Mouse (Mus musculus) adipocyte (in vitro differentiated cells): ENCODE measurements at regions not wholly inside any gene's neighbourhood (a gene's known extent, or its start where the extent isn't known, plus 50 kb on each side); places are given as distances from the start of the nearest gene placed in this dataset.
A peak's percentile ranks its signal among the peaks of the same experiment; 100 is the strongest.

Source experiments
- DNase-seq: peaks from one replicate; pipeline ENCODE4 v3.0.0-alpha.2; 2016; ENCODE audit warnings: low spot score

DNA sequence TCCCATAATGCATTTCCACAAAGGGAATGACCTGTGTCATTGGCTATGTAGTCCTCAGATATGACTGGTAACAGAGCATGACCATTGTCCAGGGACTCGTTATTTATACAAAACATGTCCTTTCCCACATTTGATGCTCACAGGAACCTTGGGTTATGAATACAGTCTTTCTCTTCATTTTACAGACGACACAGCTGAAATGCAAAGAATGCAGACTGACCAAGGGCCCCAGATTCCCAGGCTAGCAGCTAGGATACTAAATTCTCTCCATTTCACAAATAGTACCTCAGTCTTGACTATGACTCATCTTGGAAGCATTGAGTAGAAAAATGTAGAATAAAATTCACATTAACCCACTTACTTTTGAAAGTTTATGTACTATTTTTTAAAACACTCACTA, 182.7 kb upstream of the Sox4 start:
- DNase-seq = no peak

DNA sequence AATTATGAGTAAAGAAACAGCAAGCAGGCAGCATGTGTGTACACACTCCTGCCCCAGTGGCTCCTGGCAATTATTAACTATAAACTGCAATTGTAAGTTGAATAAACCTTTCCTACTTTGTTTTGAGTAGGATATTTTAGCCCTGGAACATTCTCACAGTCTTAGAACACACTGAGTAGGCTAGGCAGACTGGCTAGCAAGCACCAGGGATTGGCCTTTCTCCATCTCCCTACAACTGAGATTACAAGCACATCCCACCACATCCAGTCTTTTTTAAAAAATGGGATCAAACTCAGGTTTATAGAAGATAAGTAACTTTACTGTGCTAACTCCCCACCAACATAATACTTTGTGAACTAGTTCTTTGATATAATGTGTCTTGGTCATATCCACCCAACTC, 174.0 kb upstream of the Sox4 start:
- DNase-seq = no peak

DNA sequence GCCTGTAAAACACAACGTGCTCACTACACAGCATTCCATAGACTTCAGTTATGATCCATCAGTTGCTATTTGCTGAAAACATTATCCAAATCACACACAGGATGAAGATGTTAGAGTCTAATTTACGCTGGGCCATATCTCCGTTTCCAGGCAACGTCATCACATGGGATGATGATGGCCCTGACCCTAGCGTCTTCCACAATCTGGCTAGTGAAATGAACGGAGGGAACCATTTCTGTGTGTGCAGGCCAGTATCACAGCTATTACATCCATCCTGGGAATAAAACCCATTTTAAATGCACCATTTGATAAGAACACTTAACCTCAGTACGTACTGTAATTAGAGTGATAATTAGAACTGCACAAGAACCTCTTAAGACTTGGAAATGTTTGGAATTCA, 170.0 kb upstream of the Sox4 start:
- DNase-seq = no peak

DNA sequence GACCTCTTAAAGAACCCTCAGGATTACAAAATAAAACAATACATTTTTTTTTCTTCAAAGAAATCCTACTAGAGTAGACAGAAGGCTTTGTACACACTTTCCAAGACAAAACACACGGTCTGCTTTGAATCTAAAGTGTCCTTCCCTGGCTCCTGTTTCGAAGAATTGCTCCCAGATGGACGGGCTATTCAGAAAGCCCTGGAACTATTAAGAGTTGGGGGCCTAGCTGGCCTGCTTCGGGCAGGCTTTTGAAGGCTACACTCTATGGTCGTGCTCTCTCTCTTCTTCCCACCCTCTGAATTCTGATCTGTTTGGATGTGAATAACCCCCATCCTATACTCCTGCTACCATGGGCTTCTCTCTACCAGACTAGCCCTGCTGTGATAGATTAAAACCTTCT, 167.6 kb upstream of the Sox4 start:
- no peak for DNase-seq

DNA sequence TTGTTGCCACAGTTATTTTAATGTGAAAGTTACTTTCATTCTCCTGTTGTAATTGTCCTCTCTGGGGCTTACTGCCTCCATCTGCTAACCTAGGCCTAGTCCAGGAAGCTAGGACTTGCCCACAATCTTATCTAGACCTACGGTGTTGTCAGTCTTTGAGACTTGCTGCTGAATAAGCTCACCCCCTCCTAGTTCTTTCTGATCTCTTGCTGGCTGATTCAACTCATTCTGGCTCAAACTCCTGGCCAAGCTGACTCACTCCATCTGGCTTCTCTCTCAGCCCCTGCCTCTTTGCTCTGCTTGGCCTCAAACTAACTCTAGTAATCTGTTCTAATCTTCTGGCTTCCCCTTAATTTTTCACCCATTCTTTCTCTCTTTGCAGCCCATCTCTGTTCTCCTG, 165.8 kb upstream of the Sox4 start:
- DNase-seq = peak; percentile 16

DNA sequence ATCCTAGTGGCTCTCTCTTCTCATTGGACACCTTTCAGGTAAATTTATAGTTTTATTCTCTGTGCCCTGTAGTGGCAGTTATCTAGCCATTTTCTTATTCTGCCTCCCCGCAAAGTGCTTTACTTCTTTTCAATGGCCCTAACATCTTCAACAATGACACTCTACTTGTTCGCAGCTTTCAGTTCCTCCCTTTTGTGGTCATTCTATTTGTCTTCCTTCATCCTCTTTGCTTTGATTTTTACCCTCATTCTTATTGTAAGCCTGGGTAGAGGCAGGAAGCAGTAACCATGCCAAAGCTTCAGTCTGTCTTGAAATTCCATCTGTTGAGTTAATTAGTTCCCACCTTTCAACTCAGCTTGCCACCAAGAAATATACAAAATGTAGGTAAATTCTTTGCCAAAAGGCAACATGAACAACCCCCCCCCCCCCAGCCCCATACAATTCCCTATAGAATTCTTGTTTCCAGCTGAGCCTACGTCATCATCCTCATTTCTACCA, 161.5 kb upstream of the Sox4 start:
- no peak for DNase-seq

DNA sequence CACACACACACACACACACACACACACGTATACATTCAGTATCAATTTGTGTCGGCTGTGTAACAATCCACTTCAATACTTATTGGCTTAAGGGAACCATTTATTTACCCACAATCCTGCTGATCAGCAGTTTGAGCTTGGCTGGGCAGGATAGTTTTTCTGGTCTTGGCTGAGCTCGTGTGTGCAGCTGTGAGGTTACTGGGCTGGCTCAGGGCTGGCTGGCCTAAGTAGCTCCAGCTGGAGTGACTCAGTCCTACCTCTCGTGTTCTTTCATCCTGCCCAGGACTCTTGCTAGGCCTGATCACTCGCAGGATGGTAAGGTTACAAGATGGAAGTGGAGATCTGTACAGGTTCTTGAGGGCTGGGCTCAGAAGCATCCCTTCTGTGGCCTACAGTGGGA, 156.6 kb upstream of the Sox4 start:
- peak; percentile 10 for DNase-seq

DNA sequence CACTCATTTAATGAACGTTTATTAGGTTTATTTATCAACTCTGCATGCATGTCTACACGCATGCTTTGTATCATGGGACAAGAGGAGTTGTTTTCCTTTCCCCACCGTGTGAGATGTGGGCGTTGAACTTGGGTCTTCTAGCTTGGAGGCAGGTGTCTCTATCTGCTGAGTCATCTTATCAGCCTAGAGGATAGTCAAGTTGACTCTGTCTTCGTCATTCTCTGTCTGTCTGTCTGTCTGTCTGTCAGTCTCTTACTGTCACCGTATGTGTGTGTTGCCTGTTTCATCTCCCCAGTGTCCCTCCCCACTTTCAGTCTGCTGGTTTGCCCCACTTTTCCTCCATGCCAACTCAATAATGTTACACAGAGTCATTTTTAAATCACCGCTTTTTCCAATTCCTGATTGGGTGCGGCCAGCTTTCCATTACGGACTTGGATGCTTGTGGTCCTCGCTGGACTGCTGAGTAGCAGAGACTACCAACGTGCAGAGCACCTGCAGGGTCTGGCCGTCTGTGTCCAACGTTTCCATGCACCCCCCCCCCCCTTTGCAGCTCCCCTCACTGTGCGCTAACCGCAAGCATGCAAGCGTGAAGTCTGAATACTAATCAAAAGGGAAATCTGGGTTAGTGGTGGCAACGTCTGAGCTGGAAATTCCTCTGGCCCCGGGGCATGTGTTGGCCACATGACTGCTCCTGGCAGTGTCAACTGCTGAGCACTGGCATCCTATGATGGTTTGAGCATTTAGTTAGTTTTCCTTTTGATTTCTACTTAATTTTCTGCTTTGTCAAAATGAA, 155.7 kb upstream of the Sox4 start:
- DNase-seq = no peak

DNA sequence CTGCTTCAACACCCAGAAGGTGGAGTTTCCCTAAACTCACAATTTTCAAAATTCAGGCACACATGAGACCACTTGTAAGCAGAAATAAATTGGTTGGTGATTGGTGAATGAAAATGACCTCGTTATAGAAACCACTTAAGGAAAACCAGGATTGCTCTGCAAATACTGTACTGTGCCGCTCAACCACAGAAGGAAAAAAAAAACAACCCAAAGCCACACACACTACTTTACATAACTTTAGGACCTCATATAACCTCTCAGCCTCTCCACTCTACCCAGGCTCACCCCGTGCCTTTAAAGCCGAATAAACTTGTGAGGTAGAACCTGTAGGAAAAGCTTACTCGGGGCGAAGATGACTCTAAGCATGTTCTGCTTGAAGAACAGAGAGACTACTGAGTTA, 154.7 kb upstream of the Sox4 start:
- no peak for DNase-seq

DNA sequence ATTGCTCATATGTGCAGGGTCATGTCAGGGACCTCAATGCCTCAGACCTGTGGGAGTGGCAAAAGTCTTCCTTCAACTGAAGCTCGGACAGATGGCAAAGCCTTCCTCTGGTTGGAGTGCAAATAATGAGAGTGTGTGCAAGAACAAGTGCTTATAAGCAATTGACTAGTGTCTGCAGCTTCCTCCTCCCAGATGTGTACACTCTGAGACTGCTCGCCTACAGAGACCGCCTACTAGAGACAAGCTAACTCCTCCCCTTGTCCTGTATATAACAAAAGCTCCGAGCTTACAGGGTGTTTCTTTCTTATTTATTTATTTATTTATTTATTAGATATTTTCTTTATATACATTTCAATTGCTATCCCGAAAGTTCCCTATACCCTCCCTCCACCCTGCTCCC, 138.7 kb upstream of the Sox4 start:
- DNase-seq = no peak

DNA sequence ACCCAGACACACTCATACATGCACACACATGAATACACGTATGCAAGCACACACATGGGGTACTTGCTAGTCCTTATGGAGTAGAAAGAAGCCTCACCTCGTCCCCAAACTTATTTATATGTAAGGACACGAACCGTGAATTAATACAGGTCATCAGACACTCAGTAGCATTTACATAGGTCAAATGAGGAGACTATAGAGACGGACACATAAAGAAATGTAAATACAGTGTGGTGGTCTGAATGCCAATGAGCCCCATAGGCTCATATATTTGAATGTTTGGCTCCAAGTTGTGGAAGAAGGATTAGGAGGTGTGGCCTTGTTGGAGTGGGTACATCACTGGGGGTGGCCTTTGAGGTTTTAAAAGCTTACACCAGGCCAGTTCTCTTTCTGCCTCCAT, 133.3 kb upstream of the Sox4 start:
- DNase-seq = no peak

DNA sequence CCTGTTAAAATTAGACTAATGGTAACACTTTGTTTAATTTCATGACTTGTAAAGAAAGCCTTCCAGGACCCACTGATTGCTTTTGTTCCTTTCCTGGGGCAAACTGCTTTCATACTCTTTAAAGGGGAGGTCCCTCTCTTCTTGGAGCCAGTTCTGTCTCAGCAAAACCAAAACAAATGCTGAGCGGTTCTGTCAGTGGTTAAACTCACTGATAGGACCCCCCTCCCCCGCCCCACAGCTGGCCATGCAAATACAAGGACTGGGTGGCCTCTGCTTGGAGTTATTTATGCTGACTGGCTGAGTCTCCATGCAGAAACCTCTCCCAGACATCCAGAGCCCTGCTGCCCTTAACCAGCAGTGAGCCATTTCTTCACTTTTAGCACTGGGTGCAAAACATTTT, 127.6 kb upstream of the Sox4 start:
- DNase-seq = no peak

DNA sequence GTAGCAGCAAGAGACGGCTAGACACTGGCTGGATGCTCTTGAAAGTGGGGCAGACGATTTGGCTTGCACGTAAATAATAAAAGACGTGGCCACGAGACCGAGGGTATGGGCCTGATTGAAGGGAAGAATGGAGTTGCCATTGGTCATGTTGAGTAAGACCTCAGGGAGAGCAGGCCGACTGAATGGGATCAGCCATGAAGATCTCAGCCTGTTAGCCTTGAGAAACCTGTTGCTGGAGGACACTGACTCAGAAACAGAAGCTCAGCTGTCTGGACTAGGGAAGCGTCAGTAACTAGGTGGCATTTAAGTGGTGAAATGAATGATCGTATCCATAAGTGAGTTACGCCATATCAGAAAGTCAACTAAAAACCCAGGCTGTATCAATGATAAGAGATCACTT, 126.3 kb upstream of the Sox4 start:
- DNase-seq = no peak

DNA sequence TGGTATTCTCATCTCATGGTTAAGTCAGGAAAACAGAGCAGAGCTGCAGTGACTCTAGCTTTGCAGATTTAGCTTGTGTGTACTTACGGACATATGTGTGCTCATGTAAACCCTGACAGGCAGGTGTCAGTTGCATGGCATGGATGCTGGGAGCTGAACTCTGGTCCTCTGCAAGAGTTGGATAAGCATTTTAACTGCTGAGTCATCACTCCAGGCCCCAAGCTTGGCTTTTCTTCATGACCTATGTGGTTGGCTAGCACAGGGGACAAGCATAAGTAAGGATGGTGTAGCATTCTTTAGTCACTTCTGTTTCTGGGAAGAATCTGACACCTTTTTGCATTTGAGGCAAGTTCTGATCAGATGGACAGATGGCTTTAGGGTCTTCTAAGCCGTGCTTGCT, 120.1 kb upstream of the Sox4 start:
- DNase-seq = no peak

DNA sequence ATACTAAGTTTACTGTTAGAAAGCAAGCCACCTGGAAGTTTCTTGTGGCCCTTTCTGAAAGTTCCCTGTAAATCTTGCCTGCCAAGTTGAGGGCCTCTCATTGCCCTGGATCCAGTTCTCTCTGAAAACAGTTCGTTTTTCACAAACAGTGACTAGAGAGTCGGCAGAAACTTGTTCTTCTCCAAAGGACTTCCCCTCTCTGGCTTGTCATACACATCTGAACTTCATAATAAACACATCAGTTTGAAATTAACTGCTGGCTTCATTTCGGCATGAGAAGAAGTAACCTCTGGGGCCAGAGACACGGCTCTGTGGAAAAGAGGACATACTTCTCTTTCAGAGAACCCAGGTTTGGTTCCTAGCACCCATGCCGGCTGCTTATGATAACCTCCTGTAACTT, 110.4 kb upstream of the Sox4 start:
- DNase-seq = no peak

DNA sequence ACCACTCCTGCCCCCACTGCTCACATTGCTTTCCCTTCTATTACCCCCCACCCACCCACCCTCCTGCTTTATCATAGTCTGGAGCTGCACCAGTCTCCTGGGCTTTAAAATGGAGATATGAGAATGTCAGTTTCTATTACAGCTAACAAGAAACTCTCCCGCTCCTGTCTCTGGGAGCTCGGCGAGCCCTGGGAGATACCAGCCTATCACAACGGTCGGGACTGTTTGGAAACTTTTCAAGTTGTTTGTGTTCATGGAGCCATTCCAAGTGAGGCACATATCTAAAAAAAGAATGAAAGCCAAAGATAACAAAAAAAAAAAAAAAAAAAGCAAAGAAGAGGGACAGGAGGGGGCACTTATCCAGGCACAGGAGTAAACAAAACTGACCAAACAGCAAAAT, 105.2 kb upstream of the Sox4 start:
- DNase-seq = no peak

DNA sequence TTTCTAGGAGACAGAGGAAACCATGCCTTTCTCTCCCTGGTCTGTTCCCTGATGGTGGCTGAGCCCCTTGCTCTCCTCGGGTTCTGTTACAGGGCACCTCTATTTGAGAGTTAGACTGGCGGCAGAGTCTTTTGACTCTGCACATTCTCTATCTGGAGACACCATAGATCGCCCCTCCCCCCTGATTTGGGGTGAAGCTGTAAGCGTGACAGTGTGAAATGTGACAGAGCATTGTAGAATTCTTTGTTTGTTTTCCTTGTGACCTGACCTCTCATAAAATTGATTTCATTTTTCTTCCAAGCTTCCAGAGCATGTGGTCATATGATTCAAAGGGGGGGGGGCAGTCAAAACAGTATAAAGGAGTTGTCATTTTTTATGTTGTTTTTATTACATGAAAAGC, 96.2 kb upstream of the Sox4 start:
- DNase-seq = peak; percentile 13

DNA sequence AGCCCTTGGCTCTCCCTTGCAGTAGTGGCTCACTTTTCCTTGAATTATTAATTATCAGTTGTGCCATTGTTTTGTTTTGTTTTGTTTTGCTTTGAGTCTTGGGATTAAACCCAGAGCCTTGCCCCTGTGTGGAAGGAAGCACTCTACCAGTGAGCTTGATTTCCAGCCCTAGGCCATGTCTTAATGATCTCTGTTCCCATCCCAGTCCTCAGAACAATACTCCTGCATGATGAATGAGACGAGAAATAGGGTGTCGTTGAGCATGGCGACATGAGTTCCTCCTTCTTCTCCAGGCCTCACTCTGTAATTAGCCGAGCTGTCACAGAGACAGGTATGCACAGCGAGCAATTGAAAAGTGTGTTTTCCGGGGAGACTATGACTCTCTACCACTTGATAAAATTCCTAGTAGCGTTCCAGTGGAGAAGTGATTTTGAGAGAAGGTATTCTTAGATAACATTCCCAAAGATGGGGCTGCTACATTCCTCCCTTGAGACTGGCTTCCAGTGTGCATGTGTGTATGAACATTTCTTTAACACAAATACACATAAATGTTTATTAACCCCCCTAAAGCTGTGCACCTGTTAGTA, 95.6 kb upstream of the Sox4 start:
- DNase-seq = no peak

DNA sequence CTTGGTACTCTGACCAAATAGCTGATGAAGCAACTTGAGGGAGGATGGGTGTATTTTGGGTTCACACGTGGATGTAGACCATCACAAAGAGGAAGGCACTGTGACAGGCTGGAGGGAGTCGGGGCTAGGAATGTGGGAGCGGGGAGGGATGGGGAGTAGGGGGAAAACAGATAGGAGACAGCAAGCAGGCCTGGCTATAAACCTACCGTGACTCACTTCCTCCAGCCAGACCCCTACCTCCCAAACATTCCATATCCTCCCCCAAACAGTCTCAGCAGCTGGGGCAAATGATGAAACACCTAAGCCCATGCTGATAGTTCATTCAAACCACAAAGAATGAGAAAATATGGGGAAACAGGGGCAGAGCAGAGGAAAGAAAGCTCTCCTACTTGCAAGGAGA, 91.1 kb upstream of the Sox4 start:
- DNase-seq = no peak

DNA sequence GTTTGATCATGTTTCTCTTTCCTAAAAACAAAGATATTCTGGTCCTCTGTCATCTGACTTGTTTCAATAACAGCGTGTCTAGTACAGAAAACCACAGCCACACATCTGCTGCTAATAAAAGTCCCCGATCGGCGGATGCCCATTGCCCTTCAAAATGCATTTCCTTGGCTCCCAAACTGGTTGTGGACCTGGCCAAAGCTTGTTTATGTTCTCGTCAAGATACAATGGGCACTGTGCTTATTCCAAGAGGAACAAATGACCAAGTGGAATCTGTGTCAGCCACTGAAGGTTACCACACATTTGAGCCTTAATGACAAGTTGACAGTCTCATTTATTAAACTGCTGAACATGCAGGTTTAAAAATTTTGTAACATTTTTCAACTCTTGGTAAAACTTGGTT, 86.8 kb upstream of the Sox4 start:
- DNase-seq = peak; percentile 63

DNA sequence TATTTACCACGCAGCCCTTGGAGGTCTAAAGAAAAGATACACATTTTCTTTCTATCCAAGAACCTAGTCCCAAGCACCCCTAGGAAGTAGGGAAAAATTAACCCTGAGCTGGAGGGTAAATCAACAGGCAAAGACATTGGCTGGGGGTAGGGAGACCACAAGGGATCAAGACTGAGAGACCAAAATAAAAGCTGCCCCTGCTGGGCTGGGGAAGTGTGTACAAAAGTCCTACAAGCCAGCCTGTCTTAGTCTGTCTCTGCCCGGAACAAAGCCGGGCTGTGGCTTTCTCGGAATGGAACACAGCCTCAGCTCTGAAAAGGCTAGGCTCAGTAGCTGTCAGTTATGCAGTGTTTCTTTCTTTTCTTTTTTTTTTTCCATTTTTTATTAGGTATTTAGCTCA, 81.4 kb upstream of the Sox4 start:
- DNase-seq = no peak

DNA sequence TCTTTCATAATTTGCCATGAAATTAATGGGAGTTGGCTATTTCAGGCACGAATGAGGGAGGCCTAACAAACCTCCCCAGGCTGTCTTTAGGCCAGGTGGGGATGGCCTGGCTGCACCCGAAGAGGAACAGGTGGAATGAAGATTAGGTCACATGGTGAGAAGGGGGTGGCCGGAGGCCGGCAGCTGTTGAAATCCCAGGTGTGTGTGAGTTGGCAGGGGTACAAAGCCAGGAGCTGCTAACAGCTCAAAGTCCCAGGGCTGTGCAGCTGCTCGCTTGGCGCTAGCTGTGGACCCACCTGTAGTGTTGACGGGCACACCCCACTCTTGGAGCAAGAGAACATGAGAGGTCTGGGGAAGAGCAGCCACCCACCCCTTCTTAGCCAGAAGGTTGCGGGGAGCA, 80.9 kb upstream of the Sox4 start:
- DNase-seq = no peak

DNA sequence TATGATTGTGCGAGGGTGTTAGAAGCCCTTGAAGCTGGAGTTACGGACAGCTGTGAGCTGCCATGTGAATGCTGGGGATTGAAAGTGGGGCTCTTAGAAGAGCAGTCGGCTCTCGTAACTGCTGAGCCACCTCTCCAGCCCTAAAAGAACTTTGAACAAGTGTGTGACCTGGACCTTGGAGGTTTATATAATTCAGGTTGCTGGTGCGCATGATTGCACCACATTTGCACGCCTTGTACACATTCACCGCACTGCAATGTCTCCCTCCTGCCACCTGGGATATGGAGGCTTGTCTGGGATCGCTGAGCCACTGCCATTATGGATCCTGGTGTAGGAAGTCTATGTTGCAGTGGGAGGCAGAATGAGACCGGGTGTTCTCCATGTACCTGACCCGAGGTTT, 73.6 kb upstream of the Sox4 start:
- no peak for DNase-seq

DNA sequence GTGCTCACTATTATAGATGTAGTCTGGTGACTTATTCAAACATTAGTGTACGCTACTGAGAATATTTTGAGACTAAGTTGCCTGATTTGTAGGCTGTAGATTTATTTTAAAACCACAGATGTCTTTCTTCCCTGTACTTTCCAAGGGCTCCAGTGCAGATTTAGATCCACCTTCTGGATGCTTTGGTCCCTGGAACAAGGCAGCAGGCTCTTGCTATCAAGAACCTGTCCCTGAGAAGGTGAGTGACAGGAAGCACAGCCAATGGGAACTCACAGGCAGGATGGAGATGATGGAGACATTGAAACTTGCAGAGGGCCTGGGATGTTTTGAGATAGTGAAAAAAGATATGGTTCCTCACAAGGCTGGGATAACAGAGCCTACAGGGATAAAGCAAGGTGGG, 70.0 kb upstream of the Sox4 start:
- DNase-seq = no peak
